Mouse (Mus musculus): ENCODE results near the gene Txndc9. TPM values are rescaled to one million over a fixed set of nuclear protein-coding genes. Genes with fewer than 3 reads are reported as not detected.
"Not testable (repeated sequence)": the region's sequence is repeated elsewhere in the genome, so short reads cannot be mapped to it uniquely, and the experiment has no call there.

Txndc9 gene
- total RNA-seq, 2 experiments from 2014 or later = 26.8 to 27.0 TPM

DNA sequence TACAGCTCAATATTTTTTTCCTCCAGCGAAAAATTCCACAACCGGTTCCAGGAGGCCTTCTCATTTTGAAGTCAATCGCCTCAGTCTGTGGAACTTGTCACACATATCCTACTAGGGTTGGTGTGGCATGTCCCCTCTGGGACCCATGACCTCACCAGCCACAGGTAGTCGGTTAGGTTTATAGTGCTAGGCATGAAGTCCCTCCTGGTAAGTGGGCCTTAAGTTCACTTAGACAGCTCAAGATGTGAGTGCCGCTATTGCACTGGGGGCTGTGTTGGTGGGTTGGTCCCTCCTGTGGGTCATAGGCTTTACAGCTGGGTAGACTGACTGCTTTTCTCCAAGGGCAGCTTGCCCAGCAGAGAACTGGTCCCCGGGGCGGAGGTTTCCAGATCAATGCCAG lies 20.4 kb downstream of the Txndc9 start:
- ATAC-seq (replicated peaks; ENCODE audit: low FRiP score, poor library complexity, severe bottlenecking) = no peak

DNA sequence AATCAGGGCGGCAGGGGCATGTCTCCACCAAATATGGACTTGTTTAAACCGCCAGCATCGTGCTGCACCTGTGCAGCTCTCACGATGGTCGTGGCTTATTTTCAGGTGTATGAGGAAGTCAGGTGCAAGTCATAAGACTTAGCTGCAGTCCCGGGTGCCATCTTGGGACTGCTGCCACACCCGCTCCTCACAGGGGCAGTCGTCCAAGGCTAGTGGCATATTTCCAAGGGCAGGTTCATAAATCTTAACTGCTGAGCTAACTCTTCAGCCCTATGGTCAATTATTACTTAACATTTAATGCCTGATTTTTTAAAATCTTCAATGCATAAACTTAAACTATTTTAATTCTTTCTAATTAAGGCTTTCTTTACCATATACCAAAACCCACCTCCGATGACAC lies 21.0 kb downstream of the Txndc9 start:
- not testable (repeated sequence) for ATAC-seq (replicated peaks; ENCODE audit: low FRiP score, poor library complexity, severe bottlenecking)

GRCm38 (mm10) chr1:37971520-37971919 lies 26.2 kb downstream of the Txndc9 start:
- no peak for ATAC-seq (replicated peaks; ENCODE audit: low FRiP score, poor library complexity, severe bottlenecking)

DNA sequence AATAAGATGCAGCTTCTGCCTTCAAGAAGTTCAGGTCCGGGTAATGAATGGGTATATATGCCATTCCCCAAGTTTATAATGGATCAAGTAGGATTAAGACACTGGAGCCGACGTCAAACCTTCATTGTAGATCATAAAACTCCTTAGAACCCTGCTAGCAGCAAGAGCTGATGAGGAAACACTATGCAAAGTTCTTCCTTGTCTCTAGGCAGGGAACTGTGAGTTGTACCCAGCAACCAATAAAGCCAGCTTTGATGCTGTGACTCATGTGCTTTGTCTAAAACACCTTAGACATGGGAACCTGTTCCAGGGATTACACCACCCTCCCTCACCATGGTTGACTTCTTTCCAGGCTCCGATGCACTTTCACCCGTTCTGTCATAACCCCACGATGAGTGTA lies 28.9 kb downstream of the Txndc9 start:
- no peak for ATAC-seq (replicated peaks; ENCODE audit: low FRiP score, poor library complexity, severe bottlenecking)

GRCm38 (mm10) chr1:37965571-37965970 lies 32.1 kb downstream of the Txndc9 start:
- no peak for ATAC-seq (replicated peaks; ENCODE audit: low FRiP score, poor library complexity, severe bottlenecking)

DNA sequence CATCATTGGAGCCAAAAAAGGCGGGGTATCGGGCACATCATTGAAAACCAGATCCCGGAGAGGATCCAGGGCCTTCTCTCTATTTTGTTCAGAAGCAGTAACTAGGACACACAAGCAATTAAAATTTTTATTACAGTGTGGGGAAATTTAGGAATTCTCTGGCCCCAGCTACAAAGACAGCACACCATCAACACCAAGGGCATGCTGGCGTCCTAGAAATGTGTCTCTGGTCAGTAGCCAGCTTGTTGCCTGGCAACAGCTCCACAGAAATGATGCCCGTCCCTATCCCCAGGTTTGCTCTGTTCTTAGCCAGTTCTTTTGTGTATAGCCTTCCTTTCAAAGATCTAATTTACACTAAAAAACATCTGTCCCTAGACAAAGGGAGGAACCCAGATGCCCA lies 38.2 kb downstream of the Txndc9 start:
- ATAC-seq (replicated peaks; ENCODE audit: low FRiP score, poor library complexity, severe bottlenecking) = no peak

DNA sequence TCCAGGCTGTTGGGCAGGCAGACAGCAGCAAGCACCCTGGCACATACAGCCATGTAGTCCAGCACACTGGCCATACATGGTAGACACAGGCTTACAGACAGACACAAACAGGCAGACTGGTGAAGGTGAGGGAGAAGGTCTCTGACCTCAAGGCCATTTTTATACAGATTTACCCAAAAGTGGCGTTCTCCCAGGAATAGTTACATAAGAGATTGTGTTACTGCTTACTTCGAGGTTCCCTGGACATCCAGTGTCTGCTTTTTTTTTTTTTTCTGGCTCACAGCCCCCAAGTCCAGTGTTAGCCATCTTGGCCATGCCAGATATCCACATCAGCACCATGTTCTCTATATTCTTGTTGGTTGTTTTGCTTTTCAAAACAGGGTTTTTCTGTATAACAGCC lies 39.2 kb downstream of the Txndc9 start:
- ATAC-seq (replicated peaks; ENCODE audit: low FRiP score, poor library complexity, severe bottlenecking) = no peak

DNA sequence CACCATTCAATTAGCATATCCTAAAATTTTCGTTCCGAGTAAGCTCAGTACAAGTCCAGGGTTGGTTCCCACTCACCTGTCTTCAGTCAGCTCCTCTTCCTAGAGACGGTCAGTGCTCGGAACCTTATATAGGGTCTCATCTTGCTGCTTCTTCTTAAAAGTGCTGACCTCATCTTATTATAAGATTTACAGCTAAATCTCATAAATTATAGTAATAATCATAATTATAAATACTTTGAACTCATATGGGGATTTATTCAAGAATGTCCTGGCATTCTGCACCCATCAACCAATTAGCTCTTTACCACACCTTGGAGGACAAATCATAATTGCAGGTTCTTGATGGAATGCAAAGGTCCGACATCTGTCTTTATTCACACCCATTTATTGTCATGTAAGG lies 40.0 kb downstream of the Txndc9 start, which contains the start of gene Lyg1:
TSS of gene Lyg1 (minus strand) at position 101 of the 400 bp plus-strand sequence.
- no peak for ATAC-seq (replicated peaks; ENCODE audit: low FRiP score, poor library complexity, severe bottlenecking)

GRCm38 (mm10) chr1:37956690-37957431 lies 40.8 kb downstream of the Txndc9 start:
- no peak for ATAC-seq (replicated peaks; ENCODE audit: low FRiP score, poor library complexity, severe bottlenecking)

DNA sequence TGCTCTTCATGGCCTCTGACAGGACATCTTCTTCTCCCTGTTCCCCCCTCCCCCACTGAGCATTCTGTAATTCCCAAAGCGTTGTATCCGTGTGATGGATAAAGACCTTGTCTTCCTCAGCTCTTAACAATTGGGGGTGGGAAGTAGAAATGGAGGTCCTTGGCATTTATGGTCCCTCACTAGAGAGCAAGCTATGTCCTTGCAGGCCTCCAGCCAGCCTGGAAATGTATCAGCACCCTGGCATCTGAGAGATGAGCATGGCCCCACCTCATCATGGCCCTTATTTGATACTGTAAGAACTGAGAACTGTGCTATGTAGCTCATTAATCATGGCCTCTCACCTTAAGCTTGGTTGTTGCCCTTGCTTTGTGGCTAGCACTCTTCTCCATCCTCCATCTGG lies 42.4 kb downstream of the Txndc9 start:
- ATAC-seq (replicated peaks; ENCODE audit: low FRiP score, poor library complexity, severe bottlenecking) = no peak

- ATAC-seq (replicated peaks; ENCODE audit: low FRiP score, poor library complexity, severe bottlenecking) = no peak
These were observed 42.9 kb downstream of the Txndc9 start for GRCm38 (mm10) chr1:37954786-37955185.

DNA sequence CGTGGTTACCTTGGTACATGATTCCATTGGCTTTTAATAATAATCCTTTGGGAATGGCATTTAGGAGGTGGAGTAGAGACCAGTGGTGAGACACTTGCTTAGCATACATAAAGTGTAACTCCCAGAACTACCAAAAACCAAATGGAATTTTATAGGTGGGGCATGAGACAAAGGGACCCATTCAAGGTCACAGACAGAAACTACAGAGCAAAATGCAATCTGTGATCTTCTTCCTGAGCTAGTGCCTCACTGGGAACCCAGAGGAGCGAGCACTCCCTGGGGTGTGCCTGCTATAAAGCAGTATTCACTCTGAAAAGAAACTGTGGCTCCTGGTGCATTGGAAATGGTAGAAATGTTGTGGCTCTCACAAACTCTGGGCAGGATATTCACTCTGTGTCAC lies 48.8 kb downstream of the Txndc9 start:
- no peak for ATAC-seq (replicated peaks; ENCODE audit: low FRiP score, poor library complexity, severe bottlenecking)

Other genes starting within 250 kb of the Txndc9 start
- 5.4 and 6.8 TPM in 2 replicates for gene Tsga10, start 131.5 kb downstream of the Txndc9 start, total RNA-seq (2015; ENCODE audit: low replicate concordance)
- 1.8 and 2.2 TPM in 2 replicates for gene Tsga10, start 131.5 kb downstream of the Txndc9 start, total RNA-seq (2017; ENCODE audit: low replicate concordance)
- 2.5 TPM in 1 of 2 replicates, not detected in the other for gene Lipt1, start 126.2 kb downstream of the Txndc9 start, total RNA-seq (2015; ENCODE audit: low replicate concordance)
- 0.38 and 0.77 TPM in 2 replicates for gene Lipt1, start 126.2 kb downstream of the Txndc9 start, total RNA-seq (2017; ENCODE audit: low replicate concordance)
- 12.2 and 32.1 TPM in 2 replicates for gene Mitd1, start 107.5 kb downstream of the Txndc9 start, total RNA-seq (2015; ENCODE audit: low replicate concordance)
- 24.4 and 26.6 TPM in 2 replicates for gene Mitd1, start 107.5 kb downstream of the Txndc9 start, total RNA-seq (2017; ENCODE audit: low replicate concordance)
- 83.0 and 94.1 TPM in 2 replicates for gene Mrpl30, start 107.4 kb downstream of the Txndc9 start, total RNA-seq (2015; ENCODE audit: low replicate concordance)
- gene Mrpl30, start 107.4 kb downstream of the Txndc9 start, total RNA-seq (2017; ENCODE audit: low replicate concordance) = 41.1 and 57.8 TPM in 2 replicates
- not detected in 2 replicates for gene Lyg2, start 81.4 kb downstream of the Txndc9 start, total RNA-seq (2015; ENCODE audit: low replicate concordance)
- gene Lyg2, start 81.4 kb downstream of the Txndc9 start, total RNA-seq (2017; ENCODE audit: low replicate concordance) = not detected in 2 replicates
- not detected in 2 replicates for gene Lyg1, start 40.1 kb downstream of the Txndc9 start, total RNA-seq (2015; ENCODE audit: low replicate concordance)
- gene Lyg1, start 40.1 kb downstream of the Txndc9 start, total RNA-seq (2017; ENCODE audit: low replicate concordance) = not detected in 2 replicates
- gene Eif5b, start 117 bp upstream of the Txndc9 start, total RNA-seq (2015; ENCODE audit: low replicate concordance) = 14.4 and 14.7 TPM in 2 replicates
- 12.9 and 14.9 TPM in 2 replicates for gene Eif5b, start 117 bp upstream of the Txndc9 start, total RNA-seq (2017; ENCODE audit: low replicate concordance)
- 56.2 and 59.8 TPM in 2 replicates for gene Rev1, start 131.9 kb upstream of the Txndc9 start, total RNA-seq (2015; ENCODE audit: low replicate concordance)
- gene Rev1, start 131.9 kb upstream of the Txndc9 start, total RNA-seq (2017; ENCODE audit: low replicate concordance) = 64.8 and 109 TPM in 2 replicates